Mouse (Mus musculus): Measurements from ENCODE around the gene Fgf7.

Fgf7 gene

GRCm38 (mm10) chr2:126034379-126035005 is at the start of gene Fgf7:
TSS of gene Fgf7 (plus strand) at chr2:126034658.
- no peak for DNase-seq (ENCODE audit: extremely low spot score)

GRCm38 (mm10) chr2:126002291-126002690 is 32.2 kb upstream of the Fgf7 start:
- DNase-seq (ENCODE audit: extremely low spot score), result no peak

GRCm38 (mm10) chr2:126006088-126006487 is 28.4 kb upstream of the Fgf7 start:
- DNase-seq (ENCODE audit: extremely low spot score), result peak; percentile 58

GRCm38 (mm10) chr2:126006742-126007141 is 27.7 kb upstream of the Fgf7 start:
- no peak for DNase-seq (ENCODE audit: extremely low spot score)

- DNase-seq (ENCODE audit: extremely low spot score), result no peak
Measured at GRCm38 (mm10) chr2:126014989-126015710, 19.3 kb upstream of the Fgf7 start.

- DNase-seq (ENCODE audit: extremely low spot score), result no peak
Measured at GRCm38 (mm10) chr2:126015763-126016473, 18.5 kb upstream of the Fgf7 start.

GRCm38 (mm10) chr2:126031186-126031900 is 3.1 kb upstream of the Fgf7 start:
- no peak for DNase-seq (ENCODE audit: extremely low spot score)

GRCm38 (mm10) chr2:126033114-126033972 is 1.1 kb upstream of the Fgf7 start:
- no peak for DNase-seq (ENCODE audit: extremely low spot score)

GRCm38 (mm10) chr2:126035013-126035770 is 734 bp downstream of the Fgf7 start:
- no peak for DNase-seq (ENCODE audit: extremely low spot score)

- no peak for DNase-seq (ENCODE audit: extremely low spot score)
Measured at GRCm38 (mm10) chr2:126036121-126036520, 1.7 kb downstream of the Fgf7 start.

- DNase-seq (ENCODE audit: extremely low spot score), result no peak
Measured at GRCm38 (mm10) chr2:126038221-126039000, 4.0 kb downstream of the Fgf7 start.

GRCm38 (mm10) chr2:126039414-126039891 is 5.0 kb downstream of the Fgf7 start:
- DNase-seq (ENCODE audit: extremely low spot score), result no peak

GRCm38 (mm10) chr2:126040651-126041050 is 6.2 kb downstream of the Fgf7 start:
- no peak for DNase-seq (ENCODE audit: extremely low spot score)

GRCm38 (mm10) chr2:126041237-126041636 is 6.8 kb downstream of the Fgf7 start:
- no peak for DNase-seq (ENCODE audit: extremely low spot score)

- no peak for DNase-seq (ENCODE audit: extremely low spot score)
Measured at GRCm38 (mm10) chr2:126042674-126043073, 8.2 kb downstream of the Fgf7 start.

- no peak for DNase-seq (ENCODE audit: extremely low spot score)
Measured at GRCm38 (mm10) chr2:126045621-126046020, 11.2 kb downstream of the Fgf7 start.

- DNase-seq (ENCODE audit: extremely low spot score), result peak; percentile 59
Measured at GRCm38 (mm10) chr2:126052749-126053557, 18.5 kb downstream of the Fgf7 start.

GRCm38 (mm10) chr2:126053657-126054056 is 19.2 kb downstream of the Fgf7 start:
- DNase-seq (ENCODE audit: extremely low spot score), result no peak

- no peak for DNase-seq (ENCODE audit: extremely low spot score)
Measured at GRCm38 (mm10) chr2:126060595-126060994, 26.1 kb downstream of the Fgf7 start.
